Mouse (Mus musculus) frontal cortex, adult (tissue): ENCODE results near the gene Gtpbp1.

Source experiments
- ATAC-seq: cut with Nextera tagmentation; 2 replicates; pipeline ENCODE4 v1.9.2; 2017; ENCODE audit warnings: mild to moderate bottlenecking, moderate library complexity, mixed read lengths; ENCODE audit not compliant: low TSS enrichment

The Gtpbp1 gene

DNA sequence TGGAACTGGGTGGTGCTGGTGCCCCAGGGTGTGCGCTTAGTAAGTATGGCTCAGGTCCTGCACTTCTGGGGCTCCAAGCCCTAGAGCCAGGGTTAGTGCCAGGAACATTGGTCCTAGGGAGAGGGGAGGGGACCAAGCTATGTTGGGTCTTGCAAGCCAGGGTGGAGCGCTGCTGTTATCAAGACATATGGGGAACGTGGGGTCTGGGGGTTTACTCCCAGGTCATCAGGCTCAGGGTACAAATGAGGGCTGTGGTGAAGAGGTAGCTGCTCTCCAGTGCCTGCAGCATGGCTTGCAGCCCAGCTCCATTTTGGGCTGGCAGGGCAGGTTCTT lies 62.7 kb downstream of the Gtpbp1 start:
- ATAC-seq: no peak

DNA sequence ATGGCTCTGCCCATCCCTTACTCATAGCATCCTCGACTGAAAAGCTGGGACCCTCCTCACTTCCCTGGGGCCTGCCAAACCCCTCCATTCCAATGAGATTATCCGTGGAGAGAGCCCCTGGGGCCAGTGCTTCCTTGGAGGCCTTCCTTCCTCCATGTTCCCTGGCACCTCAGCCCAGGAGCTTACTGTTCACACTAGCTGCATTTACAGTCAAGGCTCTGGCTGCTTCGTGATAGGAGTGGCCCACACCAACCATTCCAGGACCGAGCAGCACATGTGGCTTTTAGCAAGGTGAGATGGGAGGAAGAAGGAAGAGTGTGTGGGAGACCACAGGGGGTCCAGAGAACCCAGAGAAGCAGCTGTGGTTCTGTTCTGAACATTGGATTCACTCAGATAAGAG lies 63.2 kb downstream of the Gtpbp1 start:
- no peak for ATAC-seq

DNA sequence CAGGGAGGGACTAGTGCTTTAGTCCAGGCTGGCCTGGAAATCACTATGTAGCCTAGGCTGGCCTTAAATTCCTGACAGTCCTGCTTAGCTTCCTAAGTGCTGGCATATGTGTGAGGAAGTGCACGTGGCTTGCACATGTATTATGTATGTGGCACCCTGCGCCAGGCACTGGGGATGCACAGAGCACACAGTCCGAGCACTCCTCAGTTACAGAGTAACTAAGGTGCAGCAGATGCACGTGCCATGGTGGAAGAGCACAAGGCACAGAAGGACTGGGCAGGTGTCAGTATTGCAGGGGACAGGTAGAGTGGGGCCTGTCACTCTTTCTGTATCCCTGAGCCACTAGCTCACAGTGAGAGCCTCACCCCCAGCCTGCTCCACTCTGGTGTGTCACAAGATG lies 64.5 kb downstream of the Gtpbp1 start:
- ATAC-seq: no peak

DNA sequence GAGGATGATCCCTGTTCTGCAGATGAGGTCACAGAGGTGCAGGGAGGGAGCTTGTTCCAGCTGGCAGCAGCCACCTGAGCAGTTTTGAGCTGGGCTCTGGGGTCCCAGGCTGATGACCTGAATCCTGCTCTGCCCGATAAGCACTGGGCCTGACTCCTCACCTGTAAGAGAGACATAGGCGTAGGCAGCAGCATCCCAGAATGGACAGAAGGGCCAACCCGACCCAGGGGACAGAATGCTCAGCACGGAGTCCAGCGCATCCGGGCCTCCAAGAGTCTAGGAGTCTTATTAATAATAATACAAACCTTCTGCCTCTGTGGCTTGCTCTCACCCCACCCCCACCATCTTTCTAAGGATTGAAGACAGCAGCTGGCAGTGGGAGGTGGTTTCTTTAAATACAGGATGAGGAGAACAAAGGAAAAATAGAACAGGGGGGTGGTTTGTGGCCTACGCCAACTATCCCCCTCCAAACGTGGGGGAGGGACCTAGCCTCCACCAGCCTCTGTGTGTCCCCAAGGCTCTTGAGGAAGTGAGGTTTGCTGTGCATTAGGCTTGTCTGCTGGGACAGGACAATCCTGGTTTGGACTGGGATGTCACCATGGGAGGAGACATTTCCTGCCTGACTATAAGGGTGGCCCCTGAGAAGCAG lies 65.5 kb downstream of the Gtpbp1 start:
- peak; percentile 53 for ATAC-seq

DNA sequence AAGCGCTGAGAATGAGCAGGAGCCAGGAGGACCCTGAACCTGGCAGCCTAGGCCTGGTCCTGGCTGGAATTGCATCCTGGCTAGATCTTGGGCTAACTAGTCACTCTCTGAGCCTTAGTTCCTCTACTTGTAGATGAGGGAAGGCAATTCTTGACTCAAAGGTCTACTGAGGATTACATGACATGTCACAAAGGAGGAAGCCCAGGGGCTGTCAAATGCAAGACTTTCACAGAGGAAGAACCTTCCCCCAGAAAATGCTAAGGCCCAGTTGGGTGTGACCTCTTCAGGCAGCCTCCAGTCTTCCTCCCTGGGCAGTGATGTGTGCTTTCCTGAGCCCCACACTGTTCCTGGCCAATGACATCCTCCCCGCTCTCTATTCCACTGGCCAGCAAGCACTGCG lies 66.5 kb downstream of the Gtpbp1 start:
- no peak for ATAC-seq

DNA sequence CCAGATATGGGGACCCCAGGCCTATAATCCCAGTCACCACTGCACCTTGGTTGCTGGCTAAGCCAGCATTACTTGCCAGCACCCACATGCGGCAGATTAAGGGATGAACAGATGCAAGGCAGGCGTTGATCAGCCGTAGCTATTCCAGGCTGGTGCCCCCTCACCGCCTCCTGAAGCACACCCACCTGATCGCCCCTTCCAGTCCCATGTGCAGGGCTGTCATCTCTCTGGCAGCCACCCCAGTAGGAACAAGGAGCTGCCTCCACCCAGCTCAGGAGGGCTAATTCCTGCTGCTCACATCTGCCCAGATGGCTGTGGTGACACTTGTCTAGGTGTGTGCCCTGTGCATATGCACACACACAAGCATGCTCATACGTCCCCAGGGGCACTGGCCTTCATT lies 70.3 kb downstream of the Gtpbp1 start:
- ATAC-seq: 0 out of 2 replicates have a peak, but pooled peaks have one; percentile 2

DNA sequence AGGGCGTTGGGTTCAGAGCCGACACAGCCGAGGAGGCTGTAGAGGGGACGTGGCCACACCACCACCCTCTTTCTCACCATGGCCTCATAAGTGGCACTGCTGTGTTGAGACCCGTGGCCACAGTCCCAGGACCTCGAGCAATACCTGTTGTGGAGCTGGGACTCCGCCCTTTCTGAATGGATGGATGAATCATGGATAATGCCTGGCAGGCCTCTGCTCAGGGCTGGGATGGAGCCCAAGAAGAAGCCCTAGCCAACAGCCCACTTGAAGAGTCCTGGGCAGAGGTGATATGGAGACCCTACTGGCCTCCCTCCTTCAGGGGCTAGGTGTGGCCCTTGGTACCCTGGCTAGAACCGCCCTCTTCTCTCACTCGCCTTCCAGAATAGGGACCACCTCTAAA lies 72.4 kb downstream of the Gtpbp1 start:
- ATAC-seq: no peak

DNA sequence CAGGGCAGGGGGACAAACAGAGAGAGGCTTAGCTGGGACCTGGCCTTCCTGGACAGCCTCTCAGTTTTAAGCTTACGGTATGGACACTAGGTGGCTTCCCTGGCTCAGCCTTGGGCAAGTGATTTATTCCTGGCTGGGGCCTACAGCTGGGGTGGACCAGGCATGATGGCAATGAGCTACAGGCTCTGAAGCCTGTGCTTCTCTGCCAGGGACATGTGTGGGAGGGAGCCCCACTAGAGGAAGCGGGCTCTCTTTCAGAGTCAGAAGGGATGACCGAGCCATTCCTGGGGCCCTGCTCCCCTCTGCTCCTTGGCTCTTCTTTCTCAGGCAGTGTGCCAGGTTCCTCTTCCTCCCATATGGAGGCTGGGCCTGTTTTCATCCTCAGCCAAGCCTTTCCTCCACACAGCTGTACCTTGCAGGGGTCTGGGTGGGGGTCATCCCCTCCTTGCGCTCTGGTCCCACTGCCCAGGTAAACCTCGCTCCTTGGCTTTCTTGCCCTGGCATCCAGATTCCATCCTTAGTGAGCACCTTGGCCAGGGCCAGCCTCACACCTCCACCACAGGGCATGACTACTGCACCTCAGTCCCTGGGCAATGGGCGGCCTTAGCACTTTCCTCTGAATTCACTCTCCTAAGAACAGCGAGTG lies 73.1 kb downstream of the Gtpbp1 start:
- ATAC-seq: peak; percentile 46

DNA sequence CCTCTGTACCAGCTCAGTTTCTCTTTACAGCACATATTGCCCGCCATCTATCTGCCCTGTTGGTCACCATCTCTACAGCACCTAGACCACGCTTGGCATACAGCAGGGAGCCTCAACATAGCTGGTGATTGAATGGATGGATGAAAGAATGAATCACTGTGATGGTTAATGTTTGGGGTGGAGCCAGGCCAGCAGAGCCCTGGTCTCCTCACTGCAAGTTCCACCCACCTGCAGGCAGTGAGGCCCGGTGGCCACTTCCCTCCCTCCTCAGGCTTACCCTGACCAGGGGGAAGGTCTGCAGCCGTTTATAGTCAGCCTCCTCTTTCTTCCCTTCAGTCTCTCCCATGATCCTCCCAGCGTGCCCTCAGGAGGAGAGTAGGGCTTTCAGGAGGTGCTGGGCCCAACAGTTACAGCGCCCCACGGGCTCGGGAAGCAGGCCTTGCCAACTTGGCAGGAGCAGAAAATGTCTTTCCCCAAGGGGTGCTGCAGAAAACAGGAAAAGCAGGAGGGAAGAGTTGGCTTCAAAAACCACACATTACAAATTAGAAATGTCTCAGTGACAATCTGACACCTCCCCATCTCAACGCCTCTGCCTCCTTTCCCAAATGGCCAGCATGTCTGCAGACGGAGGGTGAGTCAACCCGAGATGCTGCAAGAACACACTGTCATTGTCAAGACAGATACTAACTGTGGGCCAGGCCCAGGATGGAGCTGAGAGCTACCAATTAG lies 74.1 kb downstream of the Gtpbp1 start:
- peak; percentile 71 for ATAC-seq

DNA sequence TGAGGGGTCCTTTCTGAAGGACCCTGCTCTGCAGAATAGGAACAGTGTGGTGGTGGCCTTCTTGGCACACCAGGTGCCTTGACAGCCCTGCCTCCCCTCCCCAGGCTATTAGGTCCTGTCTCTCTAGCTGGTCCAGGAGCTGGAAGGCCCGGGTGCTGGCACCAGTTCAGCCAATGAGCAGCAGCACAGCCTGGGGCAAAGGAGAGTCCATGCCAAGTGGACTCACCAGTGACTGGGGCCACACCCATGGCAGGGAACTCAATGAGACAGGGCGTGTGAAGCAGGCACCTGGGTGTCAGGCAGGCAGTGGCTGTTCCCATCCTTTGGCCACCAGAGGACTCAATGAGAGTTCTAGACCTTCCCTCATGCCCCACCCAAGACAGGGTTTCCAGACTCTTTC lies 74.7 kb downstream of the Gtpbp1 start:
- no peak for ATAC-seq

DNA sequence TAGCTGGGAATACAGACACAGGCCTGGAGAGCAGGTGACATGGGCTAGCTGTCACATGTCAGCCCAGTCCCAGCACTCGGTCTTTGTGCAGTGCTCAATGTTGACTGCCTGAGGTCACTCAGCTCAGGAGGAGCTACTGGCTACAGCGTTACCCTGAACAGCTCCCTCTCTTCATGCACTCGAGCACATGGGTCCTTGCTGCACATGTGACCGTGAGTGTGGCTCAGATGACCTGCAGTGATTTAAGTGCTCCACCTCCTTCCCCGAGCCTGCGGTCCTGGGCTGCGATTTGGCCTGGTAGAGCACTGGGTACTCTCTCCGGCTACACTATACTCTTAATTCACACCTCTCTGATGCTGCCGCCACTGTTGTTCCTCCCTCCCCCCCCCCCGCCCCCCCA lies 75.5 kb downstream of the Gtpbp1 start:
- no peak for ATAC-seq

DNA sequence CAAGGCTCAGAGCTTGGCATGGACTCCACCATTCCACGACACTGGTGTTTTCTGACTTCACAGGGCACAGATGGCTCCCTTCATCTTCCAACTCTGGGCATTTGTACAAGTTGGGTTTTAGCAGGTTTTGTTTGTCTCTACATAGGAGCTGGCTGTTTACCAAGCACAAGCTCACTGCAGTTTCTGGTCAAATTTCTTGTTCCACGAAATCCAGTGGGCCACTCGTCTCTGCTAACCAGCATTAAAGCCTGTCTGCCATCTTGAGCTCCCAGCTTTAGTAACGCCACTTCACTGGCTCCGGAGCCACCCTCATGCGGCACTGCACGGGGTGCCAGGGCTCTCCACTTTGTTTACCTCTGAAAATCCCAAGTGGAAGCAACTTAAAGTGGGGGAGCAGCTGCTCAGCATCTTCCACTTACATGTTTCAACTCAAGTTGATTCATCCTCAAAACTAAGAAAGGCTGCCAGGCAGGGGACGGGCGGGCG lies 76.0 kb downstream of the Gtpbp1 start:
- no peak for ATAC-seq

DNA sequence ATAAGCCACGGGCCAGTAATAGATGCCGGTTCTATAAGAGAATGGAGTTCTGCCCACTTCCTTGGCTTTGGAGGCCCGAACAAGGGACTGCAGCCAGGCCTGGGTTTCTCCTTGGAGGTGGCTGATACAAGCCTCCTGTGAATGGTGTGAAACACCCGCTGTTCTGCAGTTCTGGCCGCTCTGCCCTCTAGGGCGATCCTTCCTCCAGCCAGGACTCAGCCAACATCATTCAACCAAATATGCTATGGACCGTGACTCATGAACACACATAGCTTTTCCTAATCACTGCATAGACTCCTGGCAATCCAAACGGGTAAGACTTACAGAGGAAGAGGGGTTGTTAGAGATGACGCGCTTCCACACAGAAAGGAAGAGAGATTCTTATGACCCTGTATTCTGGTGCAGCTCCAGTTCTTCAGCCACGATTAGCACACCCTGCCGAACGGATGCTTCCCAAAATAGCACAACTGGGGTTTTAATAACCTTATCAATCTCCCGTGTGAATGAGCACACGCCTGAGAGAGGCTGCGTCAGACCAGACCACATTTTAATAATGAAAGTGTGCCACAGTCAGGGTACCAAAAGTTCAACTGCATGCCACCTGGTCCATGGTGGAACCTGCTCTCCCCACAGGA lies 76.8 kb downstream of the Gtpbp1 start:
- ATAC-seq: no peak

DNA sequence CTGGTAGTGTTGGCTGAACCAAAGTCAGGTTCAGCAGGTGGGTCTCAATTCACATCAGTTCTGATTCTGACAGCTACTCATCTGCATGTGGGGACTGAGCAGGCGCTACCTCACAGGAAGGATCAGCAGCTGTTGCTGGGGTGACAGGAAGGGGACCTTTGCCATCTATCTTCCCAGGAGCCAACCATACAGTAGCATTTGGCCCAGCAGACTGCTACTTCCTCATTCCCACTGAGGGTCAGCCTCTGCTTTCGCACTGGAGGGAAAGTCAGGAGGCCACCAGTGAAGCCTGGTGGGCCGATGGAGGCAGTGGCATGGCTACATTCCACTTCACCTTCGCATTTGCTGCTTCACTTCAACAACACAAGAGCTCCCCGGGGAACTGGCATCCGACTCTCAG lies 77.7 kb downstream of the Gtpbp1 start:
- no peak for ATAC-seq

DNA sequence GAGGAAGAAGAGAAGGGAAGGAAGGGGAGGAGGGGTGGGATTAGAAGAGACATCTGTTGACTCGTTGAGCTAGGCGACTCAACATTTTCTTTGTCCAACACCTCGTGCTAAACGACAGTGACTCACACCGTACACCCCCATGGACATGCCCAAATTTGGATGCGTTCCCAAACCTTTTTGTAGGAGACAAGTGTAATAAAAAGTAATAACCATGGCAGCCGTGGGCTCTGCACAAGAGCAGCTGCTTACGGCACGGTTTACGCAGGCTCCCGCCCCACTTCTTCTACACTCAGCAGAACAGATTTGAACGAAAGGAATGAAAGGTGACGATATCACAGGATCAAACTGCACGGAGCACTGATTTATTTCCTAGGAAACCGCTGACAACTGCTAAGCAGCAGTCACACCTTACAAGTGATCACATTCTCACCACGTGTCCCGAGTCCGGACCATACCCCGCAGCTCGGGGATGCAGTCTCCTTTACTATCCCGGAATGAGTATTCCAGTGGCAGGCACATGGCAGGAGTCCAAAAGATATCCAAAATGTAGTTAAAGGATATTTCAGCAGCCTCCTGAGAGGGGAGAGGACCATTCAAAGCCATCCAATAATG lies 80.1 kb downstream of the Gtpbp1 start:
- peak; percentile 16; the same call in 1 of the 2 replicates for ATAC-seq
